Mouse (Mus musculus) layer of hippocampus, adult 11-12 months (tissue): ENCODE results near the gene Ehd4.
A peak's percentile ranks its signal among the peaks of the same experiment; 100 is the strongest.

ENCODE experiments used
- DNase-seq: peaks from one replicate; pipeline ENCODE4 v3.0.0; 2022; ENCODE audit warnings: low spot score

Ehd4 gene

DNA sequence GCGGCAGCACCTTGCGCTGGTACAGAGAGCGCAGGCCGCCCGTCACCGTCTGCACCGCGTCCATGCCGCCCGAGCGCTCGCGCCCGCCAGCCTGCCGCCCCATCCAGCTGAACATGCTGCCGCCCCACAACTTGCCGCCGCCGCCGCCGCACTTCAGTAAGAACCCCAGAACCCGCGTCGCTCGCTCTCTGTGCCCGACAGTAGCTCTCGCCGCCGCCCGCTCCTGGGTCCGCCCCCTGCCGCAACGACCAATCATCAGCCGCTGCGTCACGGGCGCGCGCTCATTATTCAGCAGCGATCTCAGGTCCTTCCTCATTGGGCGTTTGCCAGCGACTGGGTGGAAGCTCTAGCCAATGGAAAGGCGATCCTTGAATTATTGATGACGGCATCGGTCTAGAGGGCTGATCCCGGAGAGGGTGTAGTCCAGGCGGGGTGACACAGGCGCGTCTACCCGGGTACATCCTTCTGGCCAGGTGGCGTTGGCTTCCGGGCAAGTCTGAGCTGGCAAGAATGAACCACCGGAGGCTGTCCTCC is at the start of gene Ehd4:
Ehd4 (minus strand) TSS at position 246 of the 534 bp plus-strand sequence.
- peak; percentile 99 for DNase-seq

DNA sequence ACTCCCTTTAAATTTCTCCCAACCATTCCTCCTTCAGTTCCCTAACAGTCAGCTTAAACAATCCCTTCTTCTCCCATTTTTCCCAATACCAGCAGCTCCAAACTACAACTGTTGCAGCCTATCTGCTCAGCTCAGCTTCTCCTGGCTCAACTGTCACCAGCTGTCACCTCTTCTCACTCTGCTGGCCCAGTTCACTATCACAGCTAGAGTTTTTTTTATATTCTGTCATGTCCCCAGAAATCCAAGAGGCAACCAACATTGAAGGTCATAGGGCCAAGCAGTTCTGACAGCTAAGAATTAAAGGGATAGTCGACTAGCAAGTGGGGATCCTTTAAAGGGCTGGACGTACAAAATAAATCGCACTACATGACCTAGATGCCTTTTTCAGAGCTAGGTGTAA is 49.3 kb upstream of the Ehd4 start:
- no peak for DNase-seq

DNA sequence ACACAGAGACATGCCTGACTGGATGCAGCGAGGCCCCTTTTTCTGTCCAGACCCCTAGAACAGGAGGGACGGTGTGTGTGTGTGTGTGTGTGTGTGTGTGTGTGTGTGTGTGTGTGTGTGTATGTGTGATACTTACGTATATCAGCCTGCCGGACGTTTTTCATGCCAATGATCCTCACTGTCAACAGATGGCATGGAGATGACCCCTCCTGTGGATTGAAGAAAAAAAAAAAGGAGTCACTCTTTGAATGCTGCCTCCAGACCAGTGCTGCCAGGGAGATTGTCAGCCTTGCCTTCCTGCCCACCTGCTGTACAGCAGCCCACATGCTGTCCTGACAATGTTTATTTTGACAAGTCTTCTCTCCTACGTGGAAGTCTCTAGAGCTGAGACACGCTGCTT is 45.7 kb upstream of the Ehd4 start:
- DNase-seq = no peak

- no peak for DNase-seq
Observed at GRCm38 (mm10) chr2:120188174-120188573, 33.8 kb upstream of the Ehd4 start.

- no peak for DNase-seq
Observed at GRCm38 (mm10) chr2:120187583-120187982, 33.2 kb upstream of the Ehd4 start.

DNA sequence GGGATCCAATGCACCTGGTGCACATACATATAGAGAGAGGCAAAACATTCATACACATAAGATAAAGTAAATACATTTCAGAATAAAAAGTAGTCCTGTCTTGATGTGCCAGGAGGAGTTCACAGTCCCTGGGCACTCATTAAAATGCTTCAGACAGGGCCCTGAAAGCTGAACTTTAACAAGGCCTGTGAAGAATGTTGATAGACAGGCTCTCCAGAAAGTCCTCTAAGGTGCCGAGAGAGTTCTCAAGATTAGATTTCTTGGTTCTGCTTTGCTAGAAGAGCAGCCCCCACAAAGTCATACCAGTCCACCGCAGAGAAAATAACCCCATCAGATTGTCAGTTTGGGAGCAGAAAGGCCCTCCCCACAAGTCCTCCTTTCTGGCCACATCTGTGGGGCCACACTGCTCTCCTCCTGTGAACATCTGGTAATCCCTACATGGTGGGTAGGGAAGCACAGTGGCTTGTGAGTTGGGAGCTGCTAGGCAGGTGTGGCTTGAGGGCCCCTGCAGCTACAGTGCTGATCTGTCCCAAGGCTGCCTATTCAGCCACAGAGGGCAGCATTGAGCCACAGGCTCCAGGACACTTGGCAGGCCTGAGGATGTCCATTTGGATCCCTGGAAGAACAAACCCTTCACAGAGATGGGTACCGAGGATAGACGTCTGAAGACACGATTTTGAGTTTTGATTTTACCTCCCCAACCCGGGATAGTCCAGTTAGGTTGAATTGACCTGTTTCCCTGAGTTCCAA is 31.3 kb upstream of the Ehd4 start:
- DNase-seq = no peak

DNA sequence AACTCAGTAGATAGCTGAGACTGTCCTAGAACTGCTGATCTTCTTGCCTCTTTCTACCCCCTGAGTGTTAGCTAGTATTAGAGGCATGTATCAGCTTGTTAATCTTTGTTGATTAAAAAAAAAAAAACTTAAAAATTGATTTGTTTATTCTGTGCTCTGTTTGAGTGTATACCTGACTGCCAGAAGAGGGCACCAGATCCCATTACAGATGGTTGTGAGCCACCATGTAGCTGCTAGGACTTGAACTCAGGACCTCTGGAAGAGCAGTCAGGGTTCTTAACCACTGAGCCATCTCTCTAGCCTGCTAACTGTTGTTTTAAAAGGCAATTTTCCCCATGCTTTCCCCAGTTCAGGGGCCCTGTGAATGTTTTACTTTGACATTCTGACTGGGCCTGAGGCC is 24.5 kb upstream of the Ehd4 start:
- no peak for DNase-seq

- DNase-seq = peak; percentile 52
Observed at GRCm38 (mm10) chr2:120173718-120174117, 19.3 kb upstream of the Ehd4 start.

DNA sequence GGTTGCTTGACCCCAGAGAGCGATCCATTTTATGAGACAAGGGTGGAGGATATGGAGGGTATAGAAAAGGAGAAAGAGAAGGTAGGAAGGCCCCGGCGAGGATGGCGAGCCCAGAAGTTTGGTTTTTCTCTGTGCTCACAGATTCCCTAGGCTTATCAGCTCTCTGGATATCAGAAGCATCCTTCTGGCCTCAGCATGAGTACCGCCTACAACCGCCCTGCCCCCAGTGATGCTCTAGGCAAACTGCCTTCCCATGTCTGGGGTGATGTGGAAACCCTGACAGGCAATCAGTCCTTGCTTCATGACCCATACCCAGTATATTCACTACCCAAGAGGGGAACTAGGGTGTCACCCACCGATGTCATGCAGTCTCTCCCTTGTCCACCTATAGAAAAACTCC is 17.0 kb upstream of the Ehd4 start:
- DNase-seq = no peak

DNA sequence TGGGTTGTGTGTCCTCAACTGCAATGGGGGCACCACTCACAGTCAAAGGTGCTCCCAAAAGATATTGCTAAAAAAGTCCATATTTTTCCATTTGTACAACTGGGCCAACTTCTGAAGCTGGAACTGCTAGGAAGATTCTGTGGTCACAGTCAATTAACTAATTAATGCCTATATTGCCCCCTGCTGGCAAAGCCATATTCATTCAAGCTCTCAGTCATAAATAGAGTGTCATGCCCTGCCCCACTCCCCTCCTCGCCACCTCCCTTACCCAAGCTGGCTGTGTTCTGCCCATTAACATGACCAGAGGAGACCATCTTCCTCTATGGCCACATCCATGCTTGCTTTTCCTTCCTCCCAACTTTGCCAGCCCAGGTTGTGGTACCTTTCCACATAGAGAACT is 16.3 kb upstream of the Ehd4 start:
- DNase-seq = peak; percentile 24

DNA sequence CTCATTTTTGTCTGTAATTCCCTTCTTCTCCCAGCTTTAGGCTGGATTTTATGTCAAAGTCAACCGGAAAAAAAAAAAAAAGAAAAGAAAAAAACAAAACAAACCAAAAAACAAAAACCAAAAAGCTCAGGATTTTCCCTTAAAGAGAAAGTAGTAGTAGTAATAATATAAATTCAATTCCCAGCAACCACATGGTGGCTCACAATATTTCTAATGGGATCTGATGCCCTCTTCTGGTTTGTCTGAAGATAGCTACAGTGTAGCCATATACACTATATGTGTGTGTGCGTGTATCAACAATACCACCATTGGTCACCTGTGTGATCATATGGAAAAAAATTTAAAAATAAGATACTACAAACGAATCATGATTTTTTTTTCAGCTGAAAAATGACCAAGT is 15.0 kb upstream of the Ehd4 start:
- no peak for DNase-seq

DNA sequence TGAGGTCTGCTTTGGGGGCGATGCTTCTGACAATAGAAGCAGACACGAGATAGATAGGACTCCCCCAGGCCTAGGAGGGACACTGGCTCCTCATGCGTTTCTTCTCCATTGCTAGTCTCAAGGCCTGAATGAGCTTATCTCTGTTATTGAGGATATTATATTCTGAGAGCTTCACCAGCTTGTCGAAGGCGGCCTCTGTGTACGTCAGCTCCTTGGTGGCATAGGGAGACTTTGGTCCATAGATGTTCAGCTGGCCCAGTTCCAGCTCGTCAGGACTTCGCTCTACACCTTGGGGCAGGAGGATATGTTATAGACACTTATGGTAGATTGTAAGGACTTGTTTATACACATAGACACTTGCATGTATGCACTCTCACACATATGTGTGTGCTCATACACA is 13.4 kb upstream of the Ehd4 start:
- DNase-seq = no peak

GRCm38 (mm10) chr2:120165474-120165873 is 11.1 kb upstream of the Ehd4 start:
- DNase-seq = no peak

DNA sequence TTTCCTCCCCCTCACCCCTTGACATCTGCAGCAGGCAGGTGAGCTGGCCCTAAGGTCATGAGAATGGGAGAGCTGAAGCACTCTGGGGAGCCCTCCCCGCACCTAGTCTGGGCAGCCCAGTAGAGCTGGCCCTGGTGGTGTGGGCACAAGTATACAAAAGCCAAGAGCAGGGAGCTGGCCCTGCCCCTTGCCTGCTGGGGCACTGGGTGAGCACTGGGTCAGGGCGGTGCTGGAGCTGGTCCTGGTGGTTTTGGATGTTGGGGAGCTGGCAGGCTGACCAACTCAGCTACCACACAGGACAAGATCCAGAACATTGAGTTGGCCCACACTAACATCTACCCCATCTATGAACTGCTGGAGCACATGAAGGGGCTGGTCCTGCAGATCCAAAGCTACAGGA is 5.0 kb upstream of the Ehd4 start:
- DNase-seq = no peak

DNA sequence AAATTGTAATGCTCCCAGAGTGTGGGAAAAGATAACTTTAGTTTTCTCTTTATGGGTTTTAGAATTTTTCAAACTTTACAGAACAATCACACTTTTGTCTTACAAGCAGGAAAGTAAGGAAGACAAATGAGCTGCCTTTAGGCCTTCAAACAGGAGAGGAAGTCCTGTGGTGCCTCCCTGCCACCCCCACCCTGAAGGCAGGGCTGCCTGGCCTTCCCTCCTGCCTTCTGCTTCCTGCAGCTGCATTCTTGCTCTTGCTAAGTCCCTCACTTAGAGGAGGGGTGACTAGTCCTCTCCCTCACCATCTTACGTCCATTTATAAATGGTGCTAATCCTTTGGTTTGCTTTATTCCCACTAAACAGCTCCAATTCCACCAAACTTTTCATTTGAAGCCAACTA is 4.4 kb upstream of the Ehd4 start:
- no peak for DNase-seq

GRCm38 (mm10) chr2:120158016-120158415 is 3.6 kb upstream of the Ehd4 start:
- no peak for DNase-seq

GRCm38 (mm10) chr2:120157606-120158005 is 3.2 kb upstream of the Ehd4 start:
- no peak for DNase-seq

GRCm38 (mm10) chr2:120153586-120154360 is 633 bp downstream of the Ehd4 start:
- no peak for DNase-seq

GRCm38 (mm10) chr2:120150571-120150970 is 3.8 kb downstream of the Ehd4 start:
- DNase-seq = no peak

DNA sequence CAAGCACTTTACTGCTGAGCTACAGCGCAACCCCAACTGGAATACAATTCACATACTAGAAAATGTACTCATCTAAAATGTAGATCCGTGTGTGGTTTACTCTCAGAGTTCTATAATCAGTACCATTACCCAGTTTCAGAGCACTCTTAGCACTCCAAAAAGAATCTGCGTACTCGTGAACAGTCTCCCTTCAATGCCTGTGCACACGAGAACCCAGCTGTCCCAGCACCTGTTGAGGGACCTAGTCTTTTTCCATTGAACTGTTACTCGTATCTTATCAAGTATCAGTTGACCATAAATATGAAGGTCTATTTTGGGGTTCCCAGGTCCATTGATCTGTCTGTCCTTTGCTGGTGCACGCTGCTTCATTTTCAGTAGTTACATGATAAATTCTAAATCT is 4.8 kb downstream of the Ehd4 start:
- DNase-seq = no peak

DNA sequence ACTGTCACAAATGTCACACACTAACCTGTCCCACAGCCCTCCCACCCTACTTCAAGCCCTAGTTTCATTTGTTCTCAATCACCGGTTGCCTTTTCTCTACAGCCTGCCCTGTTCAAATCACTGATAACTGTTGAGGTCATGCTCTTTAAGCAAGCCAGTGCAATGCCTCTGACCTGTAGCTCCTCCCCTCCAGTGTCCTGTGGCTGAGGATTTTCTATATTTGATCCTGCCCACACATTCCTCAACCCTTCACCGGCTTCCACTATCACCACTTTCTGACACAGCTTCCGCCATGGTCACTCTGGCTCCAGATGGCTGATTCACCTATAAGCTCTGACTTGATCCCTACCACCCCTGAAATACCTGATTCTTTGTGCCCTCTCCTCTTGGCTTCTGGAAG is 6.4 kb downstream of the Ehd4 start:
- no peak for DNase-seq

- DNase-seq = no peak
Observed at GRCm38 (mm10) chr2:120147364-120147763, 7.0 kb downstream of the Ehd4 start.

GRCm38 (mm10) chr2:120146543-120146942 is 7.9 kb downstream of the Ehd4 start:
- no peak for DNase-seq
